Mouse (Mus musculus): ENCODE data around the gene Gm10073.

GRCm38 (mm10) chr8:106576849-106577555 lies 3.7 kb upstream of the Gm10073 start:
- no peak for TF ChIP-seq REST (IDR thresholded peaks at IDR 0.05; ENCODE audit: insufficient read depth, insufficient read length)
- TF ChIP-seq POLR2A (IDR thresholded peaks at IDR 0.05; ENCODE audit: insufficient read length, low read depth): peak; percentile 22
- no peak for TF ChIP-seq E2F4 (IDR thresholded peaks at IDR 0.05; ENCODE audit: insufficient read depth)
- peak; percentile 37 to 53 (median 38) for TF ChIP-seq MYOD1 (IDR thresholded peaks at IDR 0.05; ENCODE audit: control insufficient read depth in 1 of 3, insufficient read length in 2 of 3, low read depth in 2 of 3)
- TF ChIP-seq TCF12 (IDR thresholded peaks at IDR 0.05; ENCODE audit: insufficient read depth, poor library complexity, severe bottlenecking): no peak
- no peak for TF ChIP-seq USF1 (IDR thresholded peaks at IDR 0.05; ENCODE audit: low read depth)
- TF ChIP-seq POLR2AphosphoS2 (IDR thresholded peaks at IDR 0.05; ENCODE audit: insufficient read length, low read depth): no peak
- peak; percentile 77 for TF ChIP-seq CEBPB (IDR thresholded peaks at IDR 0.05; ENCODE audit: insufficient read depth, poor library complexity, severe bottlenecking)

Data from myocyte (in vitro differentiated cells).